Mouse (Mus musculus) intestine, embryonic 15.5 days (tissue): ENCODE measurements around the gene Lilr4b. TPM values are rescaled to one million over a fixed set of nuclear protein-coding genes. Genes with fewer than 3 reads are reported as not detected.

Experiments used
- ATAC-seq: fragments of 200-750 bp; cut with Nextera tagmentation; 2 replicates; pipeline ENCODE4 v1.8.0; 2017; ENCODE audit warnings: moderate TSS enrichment, moderate library complexity
- H3K27ac ChIP-seq: fragments of 300-500 bp; sonication (generic); 2 replicates; pipeline ENCODE4 v1.5.1; 2015; ENCODE audit warnings: mild to moderate bottlenecking, inconsistent platforms
- H3K27me3 ChIP-seq: fragments of 300-500 bp; sonication (generic); replicated peaks from 2 replicates; pipeline ENCODE4 v1.6.1; 2015; ENCODE audit warnings: inconsistent platforms
- H3K36me3 ChIP-seq: fragments of 300-500 bp; sonication (generic); 2 replicates; pipeline ENCODE4 v1.6.1; 2015; ENCODE audit warnings: inconsistent platforms
- H3K4me1 ChIP-seq: fragments of 300-500 bp; sonication (generic); replicated peaks from 2 replicates; pipeline ENCODE4 v1.6.1; 2015; ENCODE audit warnings: inconsistent platforms
- H3K4me2 ChIP-seq: fragments of 300-500 bp; sonication (generic); replicated peaks from 2 replicates; pipeline ENCODE4 v1.6.1; 2015; ENCODE audit warnings: mild to moderate bottlenecking, inconsistent platforms
- H3K4me3 ChIP-seq: fragments of 300-500 bp; sonication (generic); replicated peaks from 2 replicates; pipeline ENCODE4 v1.5.1; 2015; ENCODE audit warnings: inconsistent platforms
- H3K9ac ChIP-seq: fragments of 300-500 bp; sonication (generic); 2 replicates; pipeline ENCODE4 v1.6.1; 2015; ENCODE audit warnings: inconsistent platforms
- H3K9me3 ChIP-seq: fragments of 300-500 bp; sonication (generic); 2 replicates; pipeline ENCODE4 v1.6.1; 2016; ENCODE audit warnings: inconsistent platforms
- WGBS: fragments of 180-500 bp; shearing (Covaris S2); methylation state at CpG from one replicate; pipeline ENCODE4 v1.1.7; 2015; 5-methylcytosine and 5-hydroxymethylcytosine counted together
- polyA plus RNA-seq: library from polyadenylated mRNA; unstranded; fragments of >200 nt; fragmentation: Nextera tagmentation; extraction: Ambion mirVana; gene quantifications from 2 replicates; pipeline ENCODE4 v1.2.1, GENCODE M21; 2015

Lilr4b gene
- polyA plus RNA-seq, 1 experiment from 2014 or later, result 0.80 TPM

DNA sequence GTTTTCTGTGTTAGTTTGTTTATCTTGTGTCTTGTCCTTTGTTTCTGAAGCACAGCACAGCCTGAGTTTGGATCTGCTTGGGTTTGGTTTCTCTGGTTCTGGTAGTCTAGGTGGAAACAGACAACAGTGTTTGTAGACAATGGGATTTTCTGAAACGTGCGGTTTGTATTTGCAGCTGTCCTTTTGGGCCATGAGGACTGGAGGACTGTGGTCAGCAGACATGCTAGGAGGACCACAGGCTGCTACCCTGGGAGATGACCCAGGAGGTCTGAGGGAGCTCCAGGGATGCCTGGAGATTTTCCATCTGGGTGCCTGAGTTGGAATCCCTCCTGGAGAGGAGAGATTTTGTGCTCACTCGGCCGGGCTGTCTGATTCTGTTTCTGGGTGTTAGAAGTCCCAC, 46.2 kb downstream of the Lilr4b start:
- no peaks in the 10 kb centered on the region for H3K4me1 ChIP-seq
- WGBS, result 67% methylated on average over 4 of the region's 4 CpGs
- no peak overlapping the region for H3K4me2 ChIP-seq
- no peaks in the 10 kb centered on the region for H3K9me3 ChIP-seq
- no peaks in the 10 kb centered on the region for H3K36me3 ChIP-seq
- H3K4me3 ChIP-seq, result no peak overlapping the region
- no peak overlapping the region for H3K9ac ChIP-seq
- no peak overlapping the region for H3K27ac ChIP-seq
- no peaks in the 10 kb centered on the region for H3K27me3 ChIP-seq
- ATAC-seq, result no peak

DNA sequence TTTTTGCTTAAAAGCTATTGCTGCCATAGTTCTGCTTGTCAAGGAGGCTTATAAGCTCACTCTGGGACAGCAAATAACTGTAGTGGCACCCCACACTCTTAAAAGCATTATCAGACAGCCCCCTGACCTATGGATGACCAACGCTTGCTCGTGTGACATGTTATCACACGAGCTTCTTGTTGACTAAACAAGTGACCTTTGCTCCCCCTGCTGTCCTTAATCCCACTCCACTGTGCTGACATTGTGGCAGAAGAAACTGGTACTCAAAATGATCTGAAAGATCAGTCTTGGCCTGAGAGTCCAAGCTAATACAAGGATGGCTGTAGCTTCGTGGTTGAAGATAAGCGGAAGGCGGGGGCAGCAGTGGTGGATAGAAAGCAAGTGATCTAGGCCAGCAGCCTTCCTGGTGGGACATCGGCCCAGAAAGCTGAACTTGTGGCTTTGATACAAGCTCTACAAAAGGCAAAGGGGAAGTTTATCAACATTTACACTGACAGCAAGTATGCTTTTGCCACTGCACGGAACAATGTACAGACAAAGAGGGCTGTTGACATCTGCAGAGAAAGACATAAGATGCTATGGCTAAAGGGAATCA, 48.5 kb downstream of the Lilr4b start:
- H3K9ac ChIP-seq, result no peak overlapping the region
- WGBS, result 56% methylated on average over 8 of the region's 8 CpGs
- H3K4me3 ChIP-seq, result no peak overlapping the region
- no peak overlapping the region for H3K27ac ChIP-seq
- no peaks in the 10 kb centered on the region for H3K9me3 ChIP-seq
- no peak overlapping the region for H3K4me2 ChIP-seq
- H3K27me3 ChIP-seq, result no peaks in the 10 kb centered on the region
- ATAC-seq, result no peak
- no peaks in the 10 kb centered on the region for H3K4me1 ChIP-seq
- H3K36me3 ChIP-seq, result no peaks in the 10 kb centered on the region

DNA sequence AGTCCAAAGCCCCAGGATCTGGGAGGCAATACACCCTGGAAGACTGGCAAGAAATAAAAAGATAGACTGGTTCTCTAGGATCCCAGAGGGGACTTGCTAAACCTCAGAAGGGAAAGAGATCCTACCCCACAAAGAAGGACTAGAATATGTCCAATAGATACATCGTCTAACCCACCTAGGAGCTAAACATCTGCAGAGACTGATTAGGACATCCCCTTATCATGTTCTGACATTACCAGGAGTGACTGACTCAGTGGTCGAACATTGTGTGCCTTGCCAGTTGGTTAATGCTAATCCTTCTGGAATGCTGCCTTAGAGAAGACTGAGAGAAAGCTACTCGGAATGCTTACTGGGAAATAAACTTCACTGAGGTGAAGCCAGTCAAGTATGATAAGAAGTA, 49.1 kb downstream of the Lilr4b start:
- Histone ChIP-seq H3K36me3 (no peaks in the 10 kb centered on the region), H3K27me3 (no peaks in the 10 kb centered on the region), H3K4me3 (no peak overlapping the region), H3K9me3 (no peaks in the 10 kb centered on the region), H3K4me2 (no peak overlapping the region), H3K9ac (no peak overlapping the region), H3K27ac (no peak overlapping the region), H3K4me1 (no peaks in the 10 kb centered on the region)
- 70% methylated on average over 3 of the region's 3 CpGs for WGBS
- ATAC-seq, result no peak

GRCm38 (mm10) chr10:51530813-51531212, 50.4 kb downstream of the Lilr4b start:
- Histone ChIP-seq H3K27ac (no peak overlapping the region), H3K4me3 (no peak overlapping the region), H3K36me3 (no peaks in the 10 kb centered on the region), H3K4me2 (no peak overlapping the region), H3K9ac (no peak overlapping the region), H3K4me1 (no peaks in the 10 kb centered on the region), H3K9me3 (no peaks in the 10 kb centered on the region), H3K27me3 (no peaks in the 10 kb centered on the region)
- no peak for ATAC-seq
- WGBS, result 87% methylated on average over 7 of the region's 7 CpGs

Other genes starting within 250 kb of the Lilr4b start
- not detected in 2 replicates for gene Gm49339, start within 50 bp of the Lilr4b start, polyA plus RNA-seq
- gene Lilrb4a, start 10.3 kb downstream of the Lilr4b start, polyA plus RNA-seq, result 2.8 TPM in 2 replicates
- gene Fam162b, start 109.9 kb downstream of the Lilr4b start, polyA plus RNA-seq, result 12.4 and 14.5 TPM in 2 replicates
- not detected in 2 replicates for gene Gprc6a, start 150.8 kb downstream of the Lilr4b start, polyA plus RNA-seq
- gene Rfx6, start 197.1 kb downstream of the Lilr4b start, polyA plus RNA-seq, result 2.0 and 2.2 TPM in 2 replicates